Mouse (Mus musculus): ENCODE measurements around the gene Eps15l1.

Gene Eps15l1

GRCm38 (mm10) chr8:72322471-72322889 lies 98.8 kb downstream of the Eps15l1 start:
- in situ Hi-C loops (cut with MboI; ENCODE audit: low sequenced_read_pairs), result no loop called here

DNA sequence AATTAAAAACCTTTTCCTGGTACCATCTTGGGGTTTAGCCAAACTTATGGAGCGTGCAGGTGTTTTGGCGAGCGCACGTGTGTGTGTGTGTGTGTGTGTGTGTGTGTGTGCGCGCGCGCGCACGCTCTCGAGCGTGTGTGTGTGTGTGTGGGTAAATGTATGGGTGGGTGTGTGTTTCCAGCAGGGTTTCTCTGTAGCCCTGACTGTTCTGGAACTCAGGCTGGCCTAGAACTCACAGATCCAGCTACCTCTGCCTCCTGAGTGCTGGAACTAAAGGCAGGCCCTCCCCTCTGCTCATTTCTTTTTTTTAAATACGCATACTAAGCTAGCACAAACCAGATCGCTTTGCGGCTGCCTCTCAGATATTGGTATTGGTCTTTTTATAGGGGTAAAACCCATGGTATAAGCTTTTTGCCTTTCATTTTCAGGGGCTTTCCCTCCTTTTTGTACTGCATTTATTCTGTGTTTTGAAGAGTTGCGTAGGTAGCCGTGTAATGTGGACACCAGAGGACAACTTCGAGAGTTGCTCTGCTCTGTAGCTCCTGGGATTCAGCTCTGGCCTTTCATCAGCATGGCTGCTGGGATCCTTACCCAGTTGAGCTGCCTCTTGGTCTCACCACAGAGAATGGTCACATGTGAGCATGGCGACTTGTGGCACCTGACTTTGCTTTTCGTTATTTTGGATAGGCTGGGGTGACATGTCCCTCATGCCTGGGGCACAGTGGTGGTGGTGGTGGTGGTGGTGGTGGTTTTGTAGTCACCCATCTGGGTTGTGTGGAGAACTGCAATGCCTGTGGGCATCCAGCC lies 99.4 kb downstream of the Eps15l1 start:
- in situ Hi-C loops (cut with MboI; ENCODE audit: low sequenced_read_pairs), result no loop called here

GRCm38 (mm10) chr8:72320803-72321583 lies 100.3 kb downstream of the Eps15l1 start:
- in situ Hi-C loops (cut with MboI; ENCODE audit: low sequenced_read_pairs), result no loop called here

GRCm38 (mm10) chr8:72319921-72320802 lies 101.1 kb downstream of the Eps15l1 start:
- in situ Hi-C loops (cut with MboI; ENCODE audit: low sequenced_read_pairs), result no loop called here

- in situ Hi-C loops (cut with MboI; ENCODE audit: low sequenced_read_pairs), result no loop called here
These were observed 101.9 kb downstream of the Eps15l1 start for GRCm38 (mm10) chr8:72319397-72319796.

- in situ Hi-C loops (cut with MboI; ENCODE audit: low sequenced_read_pairs), result no loop called here
These were observed 102.4 kb downstream of the Eps15l1 start, which contains the start of gene Klf2 for GRCm38 (mm10) chr8:72318801-72319322. Klf2 (plus strand) TSS chr8:72319033.

GRCm38 (mm10) chr8:72317741-72318301 lies 103.4 kb downstream of the Eps15l1 start:
- in situ Hi-C loops (cut with MboI; ENCODE audit: low sequenced_read_pairs), result no loop called here

- in situ Hi-C loops (cut with MboI; ENCODE audit: low sequenced_read_pairs), result no loop called here
These were observed 105.1 kb downstream of the Eps15l1 start for GRCm38 (mm10) chr8:72316053-72316695.

- in situ Hi-C loops (cut with MboI; ENCODE audit: low sequenced_read_pairs), result no loop called here
These were observed 108.2 kb downstream of the Eps15l1 start for GRCm38 (mm10) chr8:72312926-72313518.

- in situ Hi-C loops (cut with MboI; ENCODE audit: low sequenced_read_pairs), result no loop called here
These were observed 110.3 kb downstream of the Eps15l1 start for GRCm38 (mm10) chr8:72310849-72311506.

DNA sequence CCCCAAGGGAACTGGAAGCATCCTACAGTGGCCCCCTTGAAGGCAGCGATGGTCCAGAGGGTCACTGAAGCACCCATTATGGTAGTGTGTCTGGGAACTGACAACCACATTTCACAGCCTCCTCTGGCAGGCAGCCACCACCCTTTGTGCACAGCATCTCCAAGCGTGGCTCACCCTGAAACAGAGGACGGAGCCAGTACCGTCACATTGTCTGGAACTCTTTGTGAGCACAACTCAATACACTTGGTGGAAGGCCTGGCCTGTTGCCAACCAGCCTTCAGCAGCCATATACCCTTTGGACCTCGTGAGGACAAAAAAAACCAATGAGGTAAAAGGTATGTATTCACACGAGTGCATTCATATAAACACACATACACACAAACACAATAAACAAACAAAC lies 113.0 kb downstream of the Eps15l1 start:
- in situ Hi-C loops (cut with MboI; ENCODE audit: low sequenced_read_pairs), result no loop called here

DNA sequence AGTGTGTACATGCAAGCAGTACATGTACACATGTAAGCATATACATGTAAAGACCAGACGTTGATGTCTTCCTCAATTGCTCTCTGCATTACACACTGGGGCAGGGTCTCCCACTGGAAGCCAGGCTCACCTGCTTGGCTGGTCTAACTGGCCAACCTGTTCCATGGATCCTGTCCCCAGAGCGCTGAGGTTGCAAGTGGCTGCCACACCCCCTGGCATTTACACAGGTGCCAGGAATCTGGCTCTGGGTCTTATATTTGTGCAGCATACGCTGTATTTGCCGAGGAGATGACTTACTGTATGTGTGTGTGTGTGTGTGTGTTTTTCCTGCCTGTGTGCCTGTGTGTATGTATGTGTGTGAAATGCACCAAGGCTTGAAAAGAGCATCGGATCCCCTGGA lies 114.3 kb downstream of the Eps15l1 start:
- in situ Hi-C loops (cut with MboI; ENCODE audit: low sequenced_read_pairs), result no loop called here

GRCm38 (mm10) chr8:72305210-72305905 lies 115.9 kb downstream of the Eps15l1 start, which contains the start of gene Gm10282:
Gm10282 (minus strand) TSS chr8:72305260.
- in situ Hi-C loops (cut with MboI; ENCODE audit: low sequenced_read_pairs), result no loop called here

DNA sequence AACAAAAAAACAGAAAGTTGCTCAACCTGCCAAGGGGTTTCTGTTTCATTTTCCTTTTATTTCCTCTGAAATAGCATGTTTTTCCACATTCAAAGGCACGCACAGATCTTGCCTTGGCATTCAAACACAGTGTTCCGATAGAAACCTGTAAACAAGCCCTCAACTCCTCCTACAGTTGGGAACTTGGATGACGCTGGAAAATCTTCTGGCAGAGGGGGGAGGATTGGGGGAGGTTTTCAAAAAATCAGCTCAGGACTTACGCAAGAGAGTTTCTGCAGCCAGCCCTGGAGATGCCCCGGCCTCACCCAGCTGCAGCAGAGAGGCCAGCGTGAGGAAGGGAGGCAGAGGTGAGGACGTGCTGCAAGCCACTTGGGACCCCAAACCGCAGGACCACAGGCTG lies 117.6 kb downstream of the Eps15l1 start:
- in situ Hi-C loops (cut with MboI; ENCODE audit: low sequenced_read_pairs), result no loop called here

DNA sequence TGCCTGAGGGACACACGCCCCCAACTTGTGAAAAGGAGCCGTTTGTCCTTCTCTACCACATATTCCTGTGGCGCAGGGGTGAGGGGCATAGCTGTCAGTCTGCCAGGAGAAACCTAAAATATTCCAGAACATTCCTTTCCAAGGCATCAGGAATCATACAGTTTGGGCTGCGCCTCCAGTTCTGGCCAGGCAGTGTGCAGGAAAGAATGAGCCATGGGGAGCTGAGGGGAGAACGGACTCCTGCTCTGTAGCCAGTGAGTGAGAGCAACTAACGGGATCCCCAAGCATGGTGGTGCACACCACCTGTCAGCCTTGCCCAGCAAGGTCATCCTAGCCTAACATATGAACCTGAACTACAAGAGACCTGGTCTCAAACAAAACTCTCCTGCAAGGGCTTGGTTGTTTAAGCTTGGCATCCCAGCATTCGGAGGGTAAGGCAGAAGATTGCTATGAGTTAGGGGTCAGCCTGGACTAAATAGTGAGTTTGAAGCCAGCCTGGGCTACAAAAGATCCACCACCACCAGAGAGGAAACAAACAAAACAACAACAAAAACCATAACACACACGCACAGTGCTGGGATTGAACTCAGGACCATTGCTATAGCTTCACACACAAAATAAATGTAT lies 118.2 kb downstream of the Eps15l1 start:
- in situ Hi-C loops (cut with MboI; ENCODE audit: low sequenced_read_pairs), result no loop called here

GRCm38 (mm10) chr8:72301497-72301896 lies 119.8 kb downstream of the Eps15l1 start:
- in situ Hi-C loops (cut with MboI; ENCODE audit: low sequenced_read_pairs), result no loop called here

DNA sequence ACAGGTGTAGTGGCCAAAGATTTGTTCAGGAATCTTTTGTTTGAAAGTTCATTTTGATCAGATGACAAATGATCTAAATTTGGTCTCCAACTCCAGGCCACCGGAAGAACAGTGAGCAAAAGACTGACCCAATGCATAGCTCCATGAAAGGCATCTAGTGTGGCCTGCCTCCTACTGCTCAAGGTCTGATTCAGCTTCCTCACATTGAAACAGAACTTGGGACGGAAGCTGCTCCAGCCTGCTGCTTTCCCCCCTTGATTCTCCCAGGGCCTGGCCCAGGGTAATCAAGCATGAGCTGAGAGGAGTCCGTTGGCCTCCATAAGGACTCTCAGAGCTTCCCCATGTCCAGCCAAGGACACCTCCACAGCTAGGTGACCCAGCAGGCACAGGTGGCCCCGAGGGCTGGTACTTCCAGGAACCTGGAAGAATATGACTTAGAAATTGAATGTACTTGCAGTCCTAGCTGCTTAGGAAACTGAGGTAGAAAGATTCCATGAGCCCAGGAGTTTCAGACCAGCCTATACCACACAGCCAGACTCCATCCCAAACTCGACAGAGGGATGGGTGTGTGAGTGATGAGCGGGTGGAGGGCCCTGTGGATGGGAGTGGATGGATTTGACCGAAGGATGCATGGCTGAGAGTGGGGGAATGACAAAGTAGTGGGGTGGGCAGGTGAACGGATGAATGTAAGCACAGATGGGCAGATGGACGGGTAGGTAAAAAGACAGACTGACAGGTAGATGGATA lies 120.4 kb downstream of the Eps15l1 start:
- in situ Hi-C loops (cut with MboI; ENCODE audit: low sequenced_read_pairs), result no loop called here

Measured in CH12F3 (cell line).